ENCODE assay signal across 14 mouse cellular contexts in genomic region chr9:24769611-24770010, GRCm38 (mm10). TPM values are rescaled to one million over a fixed set of nuclear protein-coding genes. Genes with fewer than 3 reads are reported as not detected.
A peak's percentile ranks its signal among the peaks of the same experiment; 100 is the strongest.
DNase-seq lines count a peak whose midpoint lies in the region; ATAC-seq lines count a peak whose summit lies in the region.
"Had no signal": no experiment of that assay in that cellular context is flagged by ENCODE, and none has a peak within 500 bp of the region (broad histone marks: within the 10 kb centered on the region; RNA-seq: fewer than 3 reads in every experiment).

No protein-coding gene starts in this region.

- no peak for DNase-seq in heart, adult 11 months
- DNase-seq in left cerebral cortex, adult 9 months (ENCODE audit: low spot score in 2 of 2), result no peak
- DNase-seq: cerebellum, adult 9-11 months; right cerebral cortex, adult 18-20 months; thymus, postnatal 4 days had no signal

- no peaks in the 10 kb centered on the region for H3K9me3 ChIP-seq in heart, embryonic 13.5 days
- H3K9me3 ChIP-seq in megakaryocyte, embryonic 14.5 days, result peaks cover 11% of the 10 kb centered on the region
- no peaks in the 10 kb centered on the region for H3K9me3 ChIP-seq in heart, embryonic 15.5 days (replicated peaks)
- no peaks in the 10 kb centered on the region for H3K9me3 ChIP-seq in liver, embryonic 12.5 days (replicated peaks)

- no peak for ATAC-seq in heart, embryonic 13.5 days (ENCODE audit: extremely low read depth, insufficient number of reproducible peaks, low FRiP score, low TSS enrichment)
- ATAC-seq in megakaryocyte, adult 5-6 weeks (ENCODE audit: poor library complexity, severe bottlenecking), result no peak
- ATAC-seq in heart, embryonic 15.5 days (replicated peaks; ENCODE audit: insufficient number of reproducible peaks, insufficient read depth, low FRiP score, low read depth), result no peak
- ATAC-seq in liver, embryonic 12.5 days, result no peak

- peak overlapping the region; percentile 100 for H3K9ac ChIP-seq in heart, embryonic 13.5 days
- H3K9ac ChIP-seq in heart, embryonic 15.5 days, result peak overlapping the region; percentile 97
- H3K9ac ChIP-seq in liver, embryonic 12.5 days, result no peak overlapping the region

- H3K4me2 ChIP-seq in heart, embryonic 13.5 days, result peak overlapping the region; percentile 82
- H3K4me2 ChIP-seq in heart, embryonic 15.5 days, result peak overlapping the region; percentile 64
- H3K4me2 ChIP-seq in liver, embryonic 12.5 days, result peak overlapping the region; percentile 51

- peak overlapping the region; percentile 93 for H3K4me3 ChIP-seq in heart, embryonic 13.5 days
- peak overlapping the region; percentile 59 for H3K4me3 ChIP-seq in megakaryocyte, embryonic 14.5 days (replicated peaks)
- H3K4me3 ChIP-seq in heart, embryonic 15.5 days, result peak overlapping the region; percentile 66
- no peak overlapping the region for H3K4me3 ChIP-seq in liver, embryonic 12.5 days
- H3K4me3 ChIP-seq: erythroblast, embryonic 14.5 days; myocyte had no signal

- 16% methylated on average over 9 of the region's 9 CpGs for WGBS in heart, embryonic 13.5 days
- 13% methylated on average over 9 of the region's 9 CpGs for WGBS in heart, embryonic 15.5 days
- WGBS in liver, embryonic 12.5 days (ENCODE audit: insufficient replicate concordance), result 50% methylated on average over 9 of the region's 9 CpGs

- peaks cover 20% of the 10 kb centered on the region for H3K4me1 ChIP-seq in heart, embryonic 13.5 days
- H3K4me1 ChIP-seq in megakaryocyte, embryonic 14.5 days, result peaks cover 24% of the 10 kb centered on the region
- peaks cover 11% of the 10 kb centered on the region for H3K4me1 ChIP-seq in heart, embryonic 15.5 days (replicated peaks)
- no peaks in the 10 kb centered on the region; the same call in 1 of the 2 replicates for H3K4me1 ChIP-seq in liver, embryonic 12.5 days

- H3K27me3 ChIP-seq in heart, embryonic 13.5 days (replicated peaks), result no peaks in the 10 kb centered on the region
- peaks cover 67% of the 10 kb centered on the region for H3K27me3 ChIP-seq in megakaryocyte, embryonic 14.5 days (replicated peaks)
- no peaks in the 10 kb centered on the region for H3K27me3 ChIP-seq in heart, embryonic 15.5 days
- H3K27me3 ChIP-seq in liver, embryonic 12.5 days (replicated peaks), result peaks cover 60% of the 10 kb centered on the region

- peak overlapping the region; percentile 99 for H3K27ac ChIP-seq in heart, embryonic 13.5 days (replicated peaks)
- H3K27ac ChIP-seq in heart, embryonic 15.5 days, result peak overlapping the region; percentile 95
- no peak overlapping the region for H3K27ac ChIP-seq in liver, embryonic 12.5 days

- peaks cover 55% of the 10 kb centered on the region for H3K36me3 ChIP-seq in heart, embryonic 13.5 days
- no peaks in the 10 kb centered on the region for H3K36me3 ChIP-seq in megakaryocyte, embryonic 14.5 days (replicated peaks; ENCODE audit: low read length)
- H3K36me3 ChIP-seq in heart, embryonic 15.5 days, result no peaks in the 10 kb centered on the region; the same call in 1 of the 2 replicates
- no peaks in the 10 kb centered on the region for H3K36me3 ChIP-seq in liver, embryonic 12.5 days

RNA-seq across cellular contexts. Expression of gene Tbx20, which starts 4.5 kb away (rescaled TPM):
- polyA plus RNA-seq in heart, embryonic 13.5 days (2015; fragmentation: Nextera tagmentation; extraction: Ambion mirVana), result 68.8 and 69.5 TPM in 2 replicates
- 1.3 TPM in 1 of 2 replicates, not detected in the other for polyA plus RNA-seq in megakaryocyte, embryonic 14.5 days (2012; ENCODE audit: insufficient read depth, low replicate concordance)
- not detected in 2 replicates for total RNA-seq in megakaryocyte, adult 5-6 weeks (2015)
- total RNA-seq in megakaryocyte, adult 5-6 weeks (2017), result not detected in 2 replicates
- 62.6 and 70.1 TPM in 2 replicates for polyA plus RNA-seq in heart, embryonic 15.5 days (2015; fragmentation: Nextera tagmentation; extraction: Ambion mirVana)
- polyA plus RNA-seq in liver, embryonic 12.5 days (2016; fragmentation: Nextera tagmentation; extraction: Ambion mirVana), result 1.8 and 1.9 TPM in 2 replicates
- total RNA-seq: gastrocnemius, adult 8-10 months had no signal
- polyA plus RNA-seq: erythroblast, embryonic 14.5 days; large intestine, adult 2 months; myocyte had no signal

Comparison
In these comparisons a context has a peak if more than half of its experiments do, and no peak if none do; other contexts are left out.
1. RNA of gene Tbx20, which starts 4.5 kb away (polyA plus RNA-seq): 62.6 to 70.1 TPM in heart, embryonic 15.5 days and 68.8 to 69.5 TPM in heart, embryonic 13.5 days; 1.8 to 1.9 TPM in liver, embryonic 12.5 days and 1.3 TPM in megakaryocyte, embryonic 14.5 days; every median in the first group is over 10 times any median in the second.
2. Peak in every context shown above with its lines, with median percentiles within 50 percentile points of each other: H3K4me2 ChIP-seq.